Mouse (Mus musculus): ENCODE results near the gene Mypop.
A peak's percentile ranks its signal among the peaks of the same experiment; 100 is the strongest.

Mypop gene

DNA sequence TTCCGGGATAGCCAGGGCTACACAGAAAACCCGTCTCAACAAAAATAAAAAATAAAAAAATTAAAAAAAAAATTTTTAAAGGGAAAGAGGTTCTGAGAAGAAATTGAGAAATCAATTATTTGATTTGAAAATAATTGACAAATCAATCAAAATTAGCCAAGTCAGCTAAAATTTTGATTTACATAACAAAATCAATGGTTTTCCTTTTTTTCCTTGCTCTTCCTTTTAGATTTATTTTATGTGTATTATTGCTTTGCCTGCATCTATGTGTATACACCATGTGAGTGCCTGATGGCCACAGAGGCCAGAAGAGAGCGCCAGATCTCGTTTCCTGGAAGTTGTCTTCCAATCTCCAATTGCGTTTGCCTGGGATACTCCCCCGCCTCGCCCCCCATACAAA is 26.9 kb downstream of the Mypop start:
- DNase-seq (ENCODE audit: low spot score in 2 of 2), result no peak

DNA sequence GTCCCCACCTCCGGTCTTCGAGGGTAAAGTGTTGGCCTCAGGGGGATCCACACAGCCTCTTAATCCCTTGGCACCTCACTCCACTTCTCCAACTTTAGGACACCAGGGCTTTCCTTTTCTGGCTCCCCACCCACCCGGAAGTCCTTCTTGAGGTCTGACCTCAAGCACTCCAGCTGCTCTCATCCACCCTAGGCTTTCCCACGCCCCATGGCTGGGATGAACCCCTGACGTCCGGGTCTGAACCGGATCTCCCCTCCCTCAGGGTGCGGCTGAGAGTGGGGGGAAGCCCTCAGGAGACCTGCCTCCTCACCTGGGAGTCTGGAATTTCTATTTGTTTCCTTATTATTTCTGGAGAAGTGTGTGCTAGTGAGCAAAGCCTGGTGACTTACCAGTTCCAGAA is 30.0 kb downstream of the Mypop start:
- DNase-seq (ENCODE audit: low spot score in 2 of 2), result no peak

DNA sequence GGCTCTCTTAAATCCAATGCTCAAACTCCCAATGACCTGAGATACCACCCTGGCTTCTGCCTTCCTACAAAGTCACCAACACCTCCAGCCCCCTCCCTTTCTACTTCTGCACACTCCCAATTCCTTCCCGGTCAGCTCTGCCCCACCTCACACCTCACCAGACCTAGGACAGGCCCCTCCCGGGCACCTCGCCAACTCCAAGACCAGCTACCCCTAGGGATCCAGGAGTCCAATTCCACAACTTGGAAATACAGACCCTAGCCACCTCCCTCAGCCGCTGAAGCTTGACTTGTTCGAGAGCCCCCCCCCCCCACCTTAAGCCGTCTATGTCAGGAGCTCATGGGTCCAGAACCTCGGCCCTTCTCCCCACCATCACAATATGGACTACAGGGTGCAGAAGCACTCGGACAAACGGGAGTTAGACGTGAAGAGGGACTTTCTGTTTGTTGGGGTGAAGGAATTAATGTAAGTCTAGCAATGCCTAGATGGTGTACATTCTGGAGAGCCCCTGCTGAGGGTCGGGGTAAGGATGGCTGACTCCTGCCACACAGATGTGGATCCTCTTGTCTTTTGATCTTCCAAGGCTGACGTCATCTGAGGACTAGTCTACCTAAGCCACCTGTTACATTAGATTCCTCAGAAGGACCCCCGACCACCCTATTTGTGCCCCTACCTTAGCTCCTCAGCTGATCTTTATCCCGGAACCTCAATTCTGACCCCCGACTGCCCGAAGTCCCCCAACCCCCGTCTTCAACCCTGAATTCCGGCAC is 31.3 kb downstream of the Mypop start:
- no peak for DNase-seq (ENCODE audit: low spot score in 2 of 2)

DNA sequence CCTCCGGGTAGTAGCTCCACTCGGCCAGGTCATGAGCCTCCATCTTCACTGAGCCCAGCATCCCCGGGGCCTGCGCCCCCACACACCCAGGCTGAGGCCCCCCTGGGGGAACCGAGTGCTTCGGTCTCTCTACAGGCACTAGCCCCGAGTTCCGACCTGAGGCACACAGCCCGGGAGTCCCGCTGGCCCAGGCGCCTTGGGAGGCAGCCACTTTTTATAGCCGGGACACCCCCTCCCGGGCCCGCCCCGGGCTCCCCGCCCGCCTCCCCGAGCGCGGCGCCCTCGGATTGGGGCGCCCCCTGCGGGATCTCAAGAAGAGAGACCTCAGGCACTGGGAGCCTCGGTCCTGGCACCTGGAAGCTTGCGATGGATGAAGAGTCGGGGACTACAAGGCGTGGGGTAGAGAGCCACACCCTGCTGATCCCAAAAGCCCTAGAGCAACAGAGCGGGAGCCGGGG is 32.3 kb downstream of the Mypop start, which contains the start of gene Foxa3:
TSS of gene Foxa3 (minus strand) at position 182 of the 458 bp plus-strand sequence.
- no peak for DNase-seq (ENCODE audit: low spot score in 2 of 2)

DNA sequence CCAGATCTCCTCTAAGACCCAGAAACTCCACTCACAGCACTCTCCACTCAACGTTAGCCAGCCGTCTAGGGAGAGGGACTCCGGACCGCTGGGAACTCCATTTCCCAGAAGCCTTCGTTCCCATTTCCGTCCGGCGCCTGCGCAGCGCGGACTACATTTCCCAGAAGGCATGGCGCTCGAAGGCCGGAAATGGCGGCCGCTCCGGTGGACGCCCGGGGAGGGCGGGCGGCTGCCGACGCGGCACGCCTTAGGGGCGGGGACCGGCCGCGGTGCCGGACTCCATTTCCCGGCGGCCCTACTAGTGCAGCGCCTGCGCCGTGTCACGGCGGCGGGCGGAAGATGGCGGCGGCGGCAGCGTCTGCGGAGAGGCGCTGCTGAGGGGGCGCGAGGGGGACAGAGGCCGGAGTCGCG is 33.1 kb downstream of the Mypop start, which contains the start of gene Sympk:
TSS of gene Sympk (plus strand) at position 282 of the 411 bp plus-strand sequence.
- peak; percentile 93 to 95 for DNase-seq (ENCODE audit: low spot score in 2 of 2)

DNA sequence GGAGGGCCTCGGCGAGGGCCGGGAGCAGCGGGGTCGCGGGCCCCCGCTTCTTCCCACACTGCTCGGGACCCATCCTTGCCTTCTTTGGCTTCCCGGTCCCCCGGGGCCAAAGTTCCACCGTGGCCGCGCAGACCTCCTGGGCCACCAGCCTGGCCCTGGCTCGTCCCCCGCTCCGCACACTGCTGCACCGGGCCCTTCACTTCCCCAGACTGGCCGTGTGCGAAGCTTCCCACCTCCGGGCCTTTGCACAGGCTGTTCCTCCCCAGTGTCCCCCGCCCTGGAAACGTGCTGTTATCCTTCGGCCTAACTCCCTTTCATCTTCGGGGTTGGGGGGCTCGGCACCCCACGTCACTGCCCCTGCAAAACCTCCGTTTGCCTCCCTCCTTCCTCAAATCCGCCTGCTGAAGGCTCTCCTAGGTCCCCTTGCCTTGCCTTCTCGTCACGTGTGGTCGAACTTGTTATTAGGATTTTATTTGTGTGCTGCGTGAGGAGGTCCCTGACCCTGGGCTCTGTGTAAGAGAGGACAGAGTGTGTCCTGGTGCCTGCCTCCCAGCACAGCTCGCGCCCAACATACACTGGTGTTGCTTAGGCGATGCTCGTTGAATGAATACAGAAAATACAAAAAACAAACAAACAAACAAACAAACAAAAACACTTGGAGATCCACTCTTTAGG is 33.7 kb downstream of the Mypop start:
- DNase-seq (ENCODE audit: low spot score in 2 of 2), result no peak

DNA sequence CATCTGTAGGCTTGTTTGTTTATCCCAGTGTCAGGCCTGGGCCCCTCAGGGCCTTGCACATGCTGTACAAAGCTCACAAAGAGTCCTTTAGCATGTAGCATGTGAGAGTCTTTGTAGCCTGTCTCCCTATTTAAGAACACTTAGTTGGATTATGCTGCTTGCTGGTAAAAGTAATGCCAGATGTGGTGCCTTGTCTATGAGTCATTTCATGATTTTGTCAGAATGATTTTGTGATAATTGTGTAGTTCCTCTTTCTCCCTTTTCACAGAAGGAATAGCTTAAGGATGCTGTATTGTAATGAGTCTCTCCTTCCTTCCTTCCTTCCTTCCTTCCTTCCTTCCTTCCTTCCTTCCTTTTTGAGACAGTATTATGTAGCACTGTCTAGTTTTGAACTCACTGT is 37.0 kb downstream of the Mypop start:
- DNase-seq (ENCODE audit: low spot score in 2 of 2), result no peak

DNA sequence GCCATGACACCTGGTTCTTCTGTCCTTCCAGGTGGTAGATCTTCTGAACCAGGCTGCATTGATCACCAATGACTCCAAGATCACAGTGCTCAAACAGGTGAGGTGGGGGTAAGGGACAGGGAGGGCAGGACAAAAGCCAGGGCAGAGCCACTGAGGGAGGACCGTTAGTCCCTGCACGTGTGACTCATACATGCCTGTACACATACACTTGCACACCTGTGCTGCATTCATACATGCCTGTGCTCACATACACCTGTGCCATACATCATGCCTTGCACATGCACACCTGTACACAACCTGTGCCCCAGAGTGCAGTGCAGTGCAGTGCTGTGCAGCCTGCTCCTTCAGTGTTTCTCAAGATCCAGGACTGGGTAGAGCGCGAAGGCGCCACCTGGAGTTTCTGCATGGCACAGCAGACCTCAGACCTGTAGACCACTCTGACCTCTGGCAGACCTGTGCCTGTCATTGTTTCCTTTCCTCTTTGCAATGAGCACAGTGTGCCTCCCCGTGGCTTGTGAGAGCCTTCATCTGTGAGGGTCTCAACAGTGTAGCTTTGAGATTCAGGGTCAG is 38.1 kb downstream of the Mypop start:
- peak in 1 of 2 experiments; percentile 63 for DNase-seq (ENCODE audit: low spot score in 2 of 2)

DNA sequence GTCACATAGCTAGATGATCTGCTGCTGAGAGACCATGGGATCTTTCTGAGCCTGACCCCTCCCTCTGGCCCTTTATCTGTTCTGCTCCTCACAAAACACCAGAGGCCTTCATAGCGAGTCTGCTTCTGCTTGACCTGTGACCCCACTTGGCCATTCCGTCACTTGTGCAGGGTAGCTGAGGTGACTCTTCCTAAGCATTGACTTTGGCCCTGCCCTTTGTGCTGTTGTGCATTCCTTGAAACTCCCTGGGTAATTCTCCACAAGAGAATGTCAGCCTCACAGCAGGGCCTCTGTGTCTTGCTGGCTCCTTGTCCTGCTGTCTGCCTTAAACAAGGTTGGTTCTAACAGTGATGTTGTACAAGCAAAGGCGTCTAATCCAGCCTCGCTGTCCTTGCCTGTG is 40.6 kb downstream of the Mypop start:
- DNase-seq (ENCODE audit: low spot score in 2 of 2), result no peak

DNA sequence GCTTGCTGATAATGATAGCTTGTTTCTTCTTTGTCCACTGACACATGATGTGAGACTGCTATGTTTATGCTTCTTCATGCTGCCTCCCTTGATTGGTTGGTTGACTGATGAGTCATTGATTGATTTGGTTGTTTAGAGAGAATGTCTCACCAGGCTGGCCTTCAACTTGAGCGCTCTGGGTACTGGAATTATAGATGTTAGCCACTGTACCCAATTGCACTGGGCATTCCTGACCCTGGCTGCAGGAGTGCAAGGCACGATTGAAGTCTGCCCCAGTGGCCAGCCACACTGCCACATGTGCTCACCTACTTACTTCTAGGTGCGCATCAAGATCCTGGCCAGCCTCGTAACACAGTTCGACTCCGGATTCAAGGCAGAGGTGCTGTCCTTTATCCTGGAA is 53.6 kb downstream of the Mypop start:
- DNase-seq (ENCODE audit: low spot score in 2 of 2), result no peak

DNA sequence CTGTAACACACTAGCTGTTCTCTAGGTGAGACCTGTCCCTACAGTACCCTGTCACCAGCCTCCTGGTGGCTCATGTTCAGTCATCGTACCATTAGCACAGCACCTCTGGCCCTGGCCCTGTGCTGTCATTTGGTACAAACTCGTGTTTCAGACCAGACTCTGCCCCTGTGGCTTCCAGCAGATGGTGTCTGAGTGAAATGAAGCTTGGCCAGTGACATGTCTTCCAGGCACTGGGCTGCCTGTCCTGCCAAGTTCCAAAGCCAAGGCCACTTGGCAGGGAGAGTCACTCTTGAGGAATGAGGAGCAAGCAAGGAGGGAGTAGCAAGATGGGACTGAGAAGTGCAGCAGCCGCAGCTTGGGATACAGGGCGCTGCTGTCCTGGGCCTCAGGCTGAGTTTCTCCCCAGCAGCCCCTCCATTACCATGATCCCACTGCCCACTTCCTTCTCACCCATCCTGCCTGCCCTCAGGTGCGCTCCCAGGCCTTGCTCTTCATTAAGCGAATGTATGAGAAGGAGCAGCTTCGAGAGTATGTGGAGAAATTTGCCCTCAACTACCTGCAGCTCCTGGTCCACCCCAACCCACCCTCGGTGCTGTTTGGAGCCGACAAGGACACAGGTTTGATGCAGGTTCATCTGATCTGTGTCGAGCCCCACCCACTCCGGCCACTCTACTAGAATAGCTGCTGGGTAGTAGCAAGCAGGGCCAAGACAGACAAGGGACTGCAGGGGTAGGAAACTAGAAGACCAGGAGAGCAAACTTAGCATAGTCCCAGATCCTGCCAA is 55.4 kb downstream of the Mypop start:
- DNase-seq (ENCODE audit: low spot score in 2 of 2), result peak in 1 of 2 experiments; percentile 42

DNA sequence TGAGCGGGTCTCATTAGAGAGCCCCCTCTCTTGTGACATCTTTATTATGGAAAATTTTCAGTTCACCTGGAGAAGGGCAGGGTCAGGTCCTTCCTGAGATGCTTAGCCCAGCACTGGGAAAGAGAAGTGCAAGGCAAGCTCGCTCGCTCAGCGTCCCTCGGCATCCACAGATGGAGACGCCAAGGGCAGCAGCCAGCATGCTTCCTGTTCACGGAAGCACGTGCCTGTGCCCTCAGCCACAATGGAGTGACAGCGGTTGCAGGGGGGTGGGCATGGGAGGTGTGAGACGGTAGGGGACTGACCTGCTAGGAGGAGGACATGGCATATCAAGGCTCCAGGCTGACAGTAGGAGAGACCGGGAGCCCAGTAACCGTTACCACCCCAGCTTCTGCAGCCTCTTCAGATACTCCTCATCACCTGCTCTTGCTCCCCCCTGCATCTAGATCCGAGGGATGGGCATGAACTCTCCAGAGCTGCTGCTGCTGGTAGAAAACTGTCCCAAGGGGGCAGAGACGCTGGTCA is 57.0 kb downstream of the Mypop start:
- no peak for DNase-seq (ENCODE audit: low spot score in 2 of 2)

DNA sequence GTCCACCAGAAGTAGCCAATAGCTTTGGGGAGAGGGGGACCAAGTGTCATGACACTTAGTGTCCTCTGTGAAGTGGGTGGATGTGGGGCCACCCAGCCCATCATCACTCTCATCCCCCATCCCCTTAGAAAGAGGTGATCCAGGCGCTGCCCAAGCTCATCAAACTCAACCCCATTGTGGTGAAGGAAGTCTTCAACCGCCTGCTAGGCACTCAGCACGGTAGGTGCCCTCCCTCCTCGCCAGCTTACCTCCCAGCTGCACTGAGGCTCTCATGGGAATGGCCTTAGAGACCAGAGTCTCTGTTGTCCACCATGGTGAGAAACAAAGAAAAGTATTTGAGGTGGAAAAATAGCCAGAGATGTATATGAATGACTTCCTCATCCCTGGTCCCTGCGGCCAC is 58.2 kb downstream of the Mypop start:
- no peak for DNase-seq (ENCODE audit: low spot score in 2 of 2)

DNA sequence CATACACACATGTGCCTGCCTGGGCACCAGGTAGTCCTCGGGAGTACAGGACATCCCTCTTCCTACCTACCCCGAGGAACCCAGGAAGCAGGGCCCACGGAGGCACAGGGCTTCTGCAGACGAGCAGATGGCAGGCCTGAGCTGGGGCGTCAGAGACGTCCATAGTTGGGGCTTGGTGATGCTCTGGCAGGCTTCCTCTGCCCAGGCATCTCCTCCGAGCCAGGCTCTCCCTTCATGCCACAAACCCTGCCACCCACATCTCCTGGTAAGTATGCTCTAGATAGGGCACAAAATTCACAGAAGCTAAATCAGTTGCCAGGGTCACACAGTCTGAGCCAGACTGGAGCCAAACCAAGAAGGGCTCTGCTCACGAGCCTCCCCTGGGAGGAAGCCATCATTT is 59.1 kb downstream of the Mypop start:
- no peak for DNase-seq (ENCODE audit: low spot score in 2 of 2)

DNA sequence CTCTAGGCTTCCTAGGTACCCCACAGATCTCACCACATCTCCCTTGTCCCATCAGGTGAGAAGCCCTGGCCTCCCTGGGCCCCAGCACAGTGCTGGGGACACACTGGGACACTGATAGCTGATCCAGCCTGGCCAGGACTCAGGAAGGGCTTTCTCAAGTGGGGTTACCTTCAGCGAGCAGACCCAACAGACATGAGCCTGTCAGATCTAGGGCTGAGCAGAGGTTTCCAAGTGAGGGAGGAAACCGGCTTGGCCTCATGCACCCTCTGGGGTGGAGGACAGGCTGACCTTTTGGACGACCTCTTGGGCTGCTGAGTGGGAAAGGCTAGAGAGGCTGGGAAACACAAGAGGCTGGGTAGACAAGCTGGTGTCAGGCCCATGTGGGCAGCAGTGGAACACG is 60.1 kb downstream of the Mypop start:
- DNase-seq (ENCODE audit: low spot score in 2 of 2), result no peak

All from cerebellum, postnatal 4 days (tissue).